Mouse (Mus musculus) MEL (cell line): Measurements from ENCODE around the gene Myt1l.

Source experiments
- BHLHE40 ChIP-seq: IDR thresholded peaks from 2 replicates; pipeline ENCODE4 v1.6.1; 2012; ENCODE audit warnings: low read depth, mild to moderate bottlenecking, inconsistent platforms, low read length, improper control_type of control experiment, borderline replicate concordance
- CTCF ChIP-seq, 3 experiments: IDR thresholded peaks in 2 of 3; conservative IDR thresholded peaks in 1 of 3; 2 replicates each; pipeline ENCODE4 v1.5.1; 2011 to 2012; ENCODE audit warnings: low read length in 3 of 3, low read depth in 2 of 3, mild to moderate bottlenecking in 2 of 3, improper control_type of control experiment in 1 of 3, inconsistent platforms in 1 of 3, mixed read lengths in 1 of 3, moderate library complexity in 1 of 3; ENCODE audit not compliant: control insufficient read depth in 1 of 3, insufficient read depth in 1 of 3, poor library complexity in 1 of 3, severe bottlenecking in 1 of 3
- ELF1 ChIP-seq: IDR thresholded peaks from 2 replicates; pipeline ENCODE4 v1.6.1; 2014; ENCODE audit warnings: low read depth, mild to moderate bottlenecking, inconsistent platforms, low read length, improper control_type of control experiment, moderate library complexity
- TCF12 ChIP-seq: IDR thresholded peaks from 2 replicates; pipeline ENCODE4 v1.6.1; 2014; ENCODE audit warnings: low read depth, mild to moderate bottlenecking, inconsistent platforms, low read length, improper control_type of control experiment, moderate library complexity
- ZKSCAN1 ChIP-seq: IDR thresholded peaks from 2 replicates; pipeline ENCODE4 v1.6.1; 2012; ENCODE audit warnings: low read depth, mild to moderate bottlenecking, inconsistent platforms, low read length, improper control_type of control experiment, moderate library complexity

DNA sequence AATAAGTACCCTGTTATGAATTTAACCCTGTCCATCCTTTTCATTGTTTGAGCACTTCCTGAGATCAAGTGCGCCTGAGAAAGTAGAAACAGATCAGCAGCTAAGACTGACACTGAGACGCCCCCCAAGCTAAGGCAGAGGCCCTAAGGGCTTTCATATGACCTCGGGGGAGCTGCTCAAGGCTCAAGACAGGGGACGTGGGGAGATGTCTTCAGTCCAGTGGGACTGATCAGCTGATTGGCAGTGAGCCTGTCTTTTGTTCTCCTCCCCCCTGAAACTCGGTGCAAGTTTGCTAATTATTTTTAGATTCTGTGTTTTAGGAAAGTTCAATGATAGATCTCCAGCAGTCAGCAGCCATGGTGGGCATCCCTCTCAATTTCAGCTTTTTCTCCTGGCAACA, 10.9 kb downstream of the Myt1l start:
- TF ChIP-seq CTCF (IDR thresholded peaks at IDR 0.05 in 2 of 3, conservative IDR thresholded peaks at IDR 0.05 in 1 of 3; ENCODE audit: control insufficient read depth in 1 of 3, insufficient read depth in 1 of 3, low read depth in 2 of 3, low read length in 3 of 3, poor library complexity in 1 of 3, severe bottlenecking in 1 of 3) (no peak), TCF12 (no peak), ZKSCAN1 (no peak), ELF1 (no peak), BHLHE40 (no peak)
